Mouse (Mus musculus) midbrain, embryonic 16.5 days (tissue): Measurements from ENCODE around the gene Dennd4a. TPM values are rescaled to one million over a fixed set of nuclear protein-coding genes. Genes with fewer than 3 reads are reported as not detected.
A peak's percentile ranks its signal among the peaks of the same experiment; 100 is the strongest.

Source experiments
- ATAC-seq: fragments of 200-750 bp; cut with Nextera tagmentation; 2 replicates; pipeline ENCODE4 v1.8.0; 2017; ENCODE audit warnings: moderate TSS enrichment
- H3K27ac ChIP-seq: fragments of 300-500 bp; sonication (generic); 2 replicates; pipeline ENCODE4 v1.5.1; 2014; ENCODE audit warnings: mild to moderate bottlenecking, low read length, mixed read lengths
- H3K27me3 ChIP-seq: fragments of 300-500 bp; sonication (generic); 2 replicates; pipeline ENCODE4 v1.6.1; 2014; ENCODE audit warnings: low read depth, low read length, mixed read lengths; ENCODE audit not compliant: control insufficient read depth, insufficient read depth
- H3K36me3 ChIP-seq: fragments of 300-500 bp; sonication (generic); 2 replicates; pipeline ENCODE4 v1.6.1; 2014; ENCODE audit warnings: mild to moderate bottlenecking, low read length, moderate library complexity, mixed read lengths; ENCODE audit not compliant: control insufficient read depth, insufficient read depth
- H3K4me1 ChIP-seq: fragments of 300-500 bp; sonication (generic); 2 replicates; pipeline ENCODE4 v1.6.1; 2014; ENCODE audit warnings: mild to moderate bottlenecking, low read length, mixed read lengths; ENCODE audit not compliant: control insufficient read depth, insufficient read depth
- H3K4me2 ChIP-seq: fragments of 300-500 bp; sonication (generic); 2 replicates; pipeline ENCODE4 v1.6.1; 2014; ENCODE audit warnings: mild to moderate bottlenecking, low read length, mixed read lengths
- H3K4me3 ChIP-seq: fragments of 300-500 bp; sonication (generic); 2 replicates; pipeline ENCODE4 v1.5.1; 2014; ENCODE audit warnings: low read depth, mild to moderate bottlenecking, low read length, moderate library complexity, mixed read lengths
- H3K9ac ChIP-seq: fragments of 300-500 bp; sonication (generic); 2 replicates; pipeline ENCODE4 v1.6.1; 2014; ENCODE audit warnings: low read depth, low read length, mixed read lengths
- H3K9me3 ChIP-seq: fragments of 300-500 bp; sonication (generic); replicated peaks from 2 replicates; pipeline ENCODE4 v1.6.1; 2014; ENCODE audit warnings: mild to moderate bottlenecking, low read length, mixed read lengths; ENCODE audit not compliant: control insufficient read depth, poor library complexity, severe bottlenecking
- WGBS: fragments of 180-500 bp; shearing (Covaris S2); extraction: QIAGEN DNeasy Blood & Tissue Kit; methylation state at CpG from one replicate; pipeline ENCODE4 v1.1.7; 2014; 5-methylcytosine and 5-hydroxymethylcytosine counted together
- polyA plus RNA-seq: library from polyadenylated mRNA; unstranded; fragments of >200 nt; fragmentation: Nextera tagmentation; extraction: Ambion mirVana; gene quantifications from 2 replicates; pipeline ENCODE4 v1.2.1, GENCODE M21; 2015

Dennd4a gene
- polyA plus RNA-seq, 1 experiment from 2014 or later = 9.6 TPM

DNA sequence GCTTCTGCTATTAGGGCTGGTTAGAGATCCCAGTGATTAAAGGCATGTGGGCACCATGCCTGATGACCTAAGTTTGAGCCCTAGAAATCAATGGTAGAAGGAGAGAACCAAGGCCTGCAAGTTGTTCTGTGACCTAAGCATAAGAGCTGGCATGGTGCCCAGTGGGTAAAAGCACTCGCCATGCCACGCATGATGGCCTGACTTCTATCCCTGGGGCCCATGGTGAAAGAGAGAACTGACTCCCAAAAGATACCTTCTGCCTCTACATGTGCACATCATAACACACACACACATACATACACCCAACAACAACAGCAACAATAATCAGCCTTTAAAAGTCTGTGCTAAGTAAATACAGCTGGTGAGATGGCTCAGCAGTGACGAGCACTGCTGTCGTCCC, 102.3 kb downstream of the Dennd4a start:
- H3K4me3 ChIP-seq = no peak overlapping the region
- no peaks in the 10 kb centered on the region for H3K9me3 ChIP-seq
- no peaks in the 10 kb centered on the region for H3K27me3 ChIP-seq
- ATAC-seq = no peak
- no peaks in the 10 kb centered on the region for H3K4me1 ChIP-seq
- H3K36me3 ChIP-seq = peaks cover 23% of the 10 kb centered on the region
- 98% methylated on average over 4 of the region's 4 CpGs for WGBS
- H3K9ac ChIP-seq = no peak overlapping the region
- no peak overlapping the region for H3K4me2 ChIP-seq
- H3K27ac ChIP-seq = no peak overlapping the region

GRCm38 (mm10) chr9:64913973-64914372, 102.8 kb downstream of the Dennd4a start:
- Histone ChIP-seq H3K4me1 (no peaks in the 10 kb centered on the region), H3K36me3 (peaks cover 25% of the 10 kb centered on the region), H3K4me2 (no peak overlapping the region), H3K27ac (no peak overlapping the region), H3K9me3 (no peaks in the 10 kb centered on the region), H3K27me3 (no peaks in the 10 kb centered on the region), H3K4me3 (no peak overlapping the region), H3K9ac (no peak overlapping the region)
- ATAC-seq = no peak
- 93% methylated on average over 2 of the region's 2 CpGs for WGBS

DNA sequence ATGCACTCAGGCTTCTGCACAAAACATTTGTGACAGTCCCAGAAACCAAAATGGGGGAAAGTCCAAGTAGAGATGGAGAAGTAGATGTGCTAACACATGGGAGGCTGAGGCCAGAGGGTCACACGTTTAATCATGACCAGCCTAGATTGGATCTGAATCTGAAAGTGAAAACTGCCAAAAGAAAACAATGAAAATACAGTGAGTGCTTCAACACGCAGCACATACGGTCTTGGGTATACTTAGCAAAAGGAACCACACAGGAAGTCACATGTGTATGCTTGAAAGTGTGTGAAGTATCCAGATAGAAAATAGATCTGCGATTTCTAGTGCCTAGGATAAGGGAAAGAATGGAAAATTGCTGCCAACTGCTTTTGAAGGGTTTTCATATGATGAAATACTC, 103.5 kb downstream of the Dennd4a start:
- no peak for ATAC-seq
- 88% methylated on average over 4 of the region's 4 CpGs for WGBS
- Histone ChIP-seq H3K4me1 (no peaks in the 10 kb centered on the region), H3K27me3 (no peaks in the 10 kb centered on the region), H3K9ac (no peak overlapping the region), H3K36me3 (peaks cover 25% of the 10 kb centered on the region), H3K27ac (no peak overlapping the region), H3K4me2 (no peak overlapping the region), H3K9me3 (no peaks in the 10 kb centered on the region), H3K4me3 (no peak overlapping the region)

- Histone ChIP-seq H3K27ac (no peak overlapping the region), H3K4me1 (no peaks in the 10 kb centered on the region), H3K9me3 (no peaks in the 10 kb centered on the region), H3K27me3 (no peaks in the 10 kb centered on the region), H3K4me2 (no peak overlapping the region), H3K4me3 (no peak overlapping the region), H3K36me3 (peaks cover 14% of the 10 kb centered on the region), H3K9ac (no peak overlapping the region)
- ATAC-seq = no peak
- WGBS = 44% methylated on average over 16 of the region's 16 CpGs
Observed at GRCm38 (mm10) chr9:64918560-64918959, 107.4 kb downstream of the Dennd4a start.

DNA sequence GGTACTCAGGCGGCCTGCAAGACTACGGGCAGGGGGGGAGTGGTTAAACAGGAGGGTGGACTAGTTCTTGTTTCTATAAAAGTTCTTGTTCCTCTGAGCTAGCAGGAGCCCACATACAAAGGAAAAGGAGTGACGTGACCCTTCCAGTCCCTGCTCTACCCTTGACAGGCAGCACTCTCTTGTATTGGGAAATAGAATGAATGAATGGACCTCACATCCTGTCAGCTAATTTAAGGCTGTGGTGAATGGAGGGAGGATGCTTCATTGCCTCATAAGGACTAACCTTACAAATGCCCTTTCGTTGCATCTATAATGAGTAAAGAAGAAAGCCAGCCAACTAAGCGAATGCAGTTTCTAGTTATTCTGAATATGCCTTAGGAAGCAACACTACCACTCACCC, 114.6 kb downstream of the Dennd4a start:
- no peak for ATAC-seq

GRCm38 (mm10) chr9:64926201-64926991, 115.3 kb downstream of the Dennd4a start:
- no peak overlapping the region for H3K4me3 ChIP-seq
- H3K36me3 ChIP-seq = peaks cover 1% of the 10 kb centered on the region; the same call in 1 of the 2 replicates
- peaks cover 4% of the 10 kb centered on the region; the same call in 1 of the 2 replicates for H3K4me1 ChIP-seq
- WGBS = 75% methylated on average over 8 of the region's 8 CpGs
- no peaks in the 10 kb centered on the region for H3K9me3 ChIP-seq
- H3K9ac ChIP-seq = no peak overlapping the region
- no peak overlapping the region for H3K4me2 ChIP-seq
- 0 out of 2 replicates have a peak overlapping the region, but pooled peaks have one; percentile 8 for H3K27ac ChIP-seq
- no peak for ATAC-seq
- H3K27me3 ChIP-seq = no peaks in the 10 kb centered on the region

More for the DNA sequence above, 114.6 kb downstream of the Dennd4a start:
- Histone ChIP-seq H3K4me3 (no peak overlapping the region), H3K36me3 (peaks cover 2% of the 10 kb centered on the region; the same call in 1 of the 2 replicates), H3K9me3 (no peaks in the 10 kb centered on the region), H3K9ac (no peak overlapping the region), H3K27me3 (no peaks in the 10 kb centered on the region), H3K4me2 (no peak overlapping the region), H3K4me1 (peaks cover 4% of the 10 kb centered on the region; the same call in 1 of the 2 replicates), H3K27ac (no peak overlapping the region)
- 57% methylated on average over 5 of the region's 5 CpGs for WGBS

DNA sequence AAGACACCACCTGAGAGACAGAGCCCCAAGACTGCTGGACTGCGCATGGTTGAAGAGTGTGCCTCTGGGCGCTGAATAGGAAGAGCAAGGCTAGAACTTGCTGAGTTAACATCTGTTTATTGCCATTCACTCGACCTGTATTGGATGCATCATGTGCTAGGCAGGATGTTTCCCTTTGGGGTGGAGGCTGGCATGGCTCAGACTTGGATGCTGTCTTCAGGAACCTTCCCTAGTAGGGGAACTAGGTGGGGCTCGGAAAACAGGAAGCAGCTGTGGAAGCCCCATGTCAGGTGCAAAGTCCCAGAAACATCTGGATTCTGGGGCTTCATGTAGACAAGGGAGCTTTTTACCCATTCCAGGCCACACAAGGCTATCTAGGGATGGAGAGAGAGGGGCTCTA, 119.1 kb downstream of the Dennd4a start:
- Histone ChIP-seq H3K4me1 (peaks cover 4% of the 10 kb centered on the region; the same call in 1 of the 2 replicates), H3K27me3 (no peaks in the 10 kb centered on the region), H3K27ac (no peak overlapping the region), H3K4me2 (no peak overlapping the region), H3K4me3 (no peak overlapping the region), H3K9ac (no peak overlapping the region), H3K36me3 (no peaks in the 10 kb centered on the region), H3K9me3 (no peaks in the 10 kb centered on the region)
- 79% methylated on average over 4 of the region's 4 CpGs for WGBS
- no peak for ATAC-seq

GRCm38 (mm10) chr9:64931751-64932610, 120.8 kb downstream of the Dennd4a start:
- no peaks in the 10 kb centered on the region for H3K36me3 ChIP-seq
- no peak overlapping the region for H3K9ac ChIP-seq
- H3K9me3 ChIP-seq = no peaks in the 10 kb centered on the region
- H3K4me3 ChIP-seq = no peak overlapping the region
- H3K27ac ChIP-seq = no peak overlapping the region
- no peak overlapping the region for H3K4me2 ChIP-seq
- no peaks in the 10 kb centered on the region for H3K4me1 ChIP-seq
- H3K27me3 ChIP-seq = no peaks in the 10 kb centered on the region
- WGBS = 83% methylated on average over 7 of the region's 7 CpGs
- ATAC-seq = no peak
